Mouse (Mus musculus) layer of hippocampus, adult 11-12 months (tissue): ENCODE measurements at regions not wholly inside any gene's neighbourhood (a gene's known extent, or its start where the extent isn't known, plus 50 kb on each side); places are given as distances from the start of the nearest gene placed in this dataset.

Source experiments
- DNase-seq: peaks from one replicate; pipeline ENCODE4 v3.0.0; 2022; ENCODE audit warnings: low spot score

DNA sequence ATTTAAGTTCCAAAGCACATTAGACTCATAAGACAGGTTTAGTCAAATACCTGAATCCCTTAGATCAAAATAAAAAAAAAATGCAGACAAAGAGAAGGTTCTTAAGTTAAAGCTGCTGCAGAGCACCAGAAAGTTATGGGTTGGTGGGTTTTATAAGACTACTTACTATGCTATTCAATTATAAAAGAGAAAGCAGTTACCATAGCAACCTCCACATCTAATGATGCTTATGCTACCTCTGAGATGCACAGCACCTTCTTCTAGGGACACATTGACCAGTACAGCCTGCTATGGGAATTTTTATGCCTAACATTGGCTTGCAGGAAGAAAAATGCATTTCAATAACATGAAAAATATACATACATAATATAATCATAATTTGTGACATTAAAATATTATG is 512.1 kb upstream of the Id4 start:
- no peak for DNase-seq

DNA sequence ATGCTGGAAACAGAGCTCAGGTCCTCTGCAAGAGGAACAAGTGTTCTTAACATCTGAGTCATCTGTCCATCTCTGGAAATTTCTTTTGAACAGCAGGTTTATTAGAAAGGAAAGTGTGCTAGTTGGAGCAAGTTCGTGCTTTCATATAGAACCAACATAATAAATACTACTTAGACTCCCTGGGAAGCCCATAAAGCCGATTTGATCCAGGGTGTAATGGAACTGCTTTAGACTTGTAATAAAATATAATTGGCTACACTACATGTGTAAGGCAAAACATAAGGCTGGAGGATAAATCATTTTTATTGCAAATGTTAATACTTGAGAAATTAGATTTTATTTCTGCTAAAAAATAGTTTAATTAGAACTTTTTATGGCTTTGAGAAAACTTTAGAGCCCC is 510.0 kb upstream of the Id4 start:
- DNase-seq, result no peak

DNA sequence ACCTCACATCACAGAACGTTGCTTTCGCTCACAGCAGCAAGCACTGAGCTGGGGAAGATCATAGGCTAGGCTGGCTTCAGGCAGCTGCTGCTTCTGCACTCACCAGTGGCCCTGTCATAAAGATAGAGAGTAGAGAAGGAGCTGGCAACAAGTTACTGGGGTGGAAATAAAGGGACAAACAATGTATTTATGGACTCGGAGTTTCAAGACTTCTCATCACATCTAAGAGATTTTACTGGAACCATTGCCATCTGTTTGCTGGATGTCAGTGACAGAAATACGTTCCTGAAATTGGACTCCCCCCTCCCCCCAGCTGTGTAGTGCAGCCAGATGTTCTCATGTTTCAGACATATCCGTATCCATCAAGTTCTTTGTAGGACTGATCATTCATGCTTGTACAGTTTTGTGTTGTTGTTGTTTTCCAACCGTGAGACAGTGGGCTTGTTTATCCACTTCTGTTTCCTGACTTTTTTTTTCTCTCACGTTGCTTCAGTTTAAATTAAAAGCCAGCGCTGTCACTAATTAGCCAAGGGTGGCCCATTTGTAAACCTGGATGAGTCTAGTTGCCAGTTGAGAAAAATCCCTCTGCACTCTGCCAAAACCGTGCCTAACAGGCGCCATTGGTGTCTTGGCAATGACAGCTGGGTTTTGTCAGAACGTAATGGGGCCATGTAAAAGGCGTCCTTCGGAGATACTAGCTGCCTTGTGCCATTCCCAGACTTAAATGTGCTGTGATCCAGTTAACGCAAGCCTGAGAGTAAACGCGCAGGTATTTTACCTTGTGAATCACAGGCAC is 496.0 kb upstream of the Id4 start:
- no peak for DNase-seq

DNA sequence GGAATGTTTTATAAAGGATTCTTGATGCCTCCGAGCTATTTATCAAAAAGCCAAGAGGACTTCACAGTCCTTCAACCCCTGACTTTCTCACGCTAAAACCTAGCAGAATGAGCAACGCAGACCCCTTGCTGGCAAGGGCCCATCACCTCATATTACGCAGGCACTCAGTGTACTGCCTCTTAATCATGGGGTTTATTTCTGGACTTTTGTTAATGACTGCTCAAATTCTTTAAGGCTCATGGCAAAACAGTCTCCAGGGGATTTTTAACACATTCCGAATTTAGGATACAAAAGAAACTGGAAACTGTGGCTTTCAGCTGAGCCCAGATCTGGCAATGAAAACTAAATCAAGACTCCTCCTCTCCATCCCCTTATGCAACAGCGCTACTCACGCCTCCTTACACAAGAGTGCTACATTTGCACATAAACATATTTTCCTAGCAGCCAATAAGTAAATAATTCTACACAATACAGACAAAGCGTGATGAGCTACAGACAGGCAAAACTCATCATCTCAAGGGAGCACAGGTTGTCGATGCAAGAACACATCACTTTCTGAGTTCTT is 492.0 kb upstream of the Id4 start:
- no peak for DNase-seq

DNA sequence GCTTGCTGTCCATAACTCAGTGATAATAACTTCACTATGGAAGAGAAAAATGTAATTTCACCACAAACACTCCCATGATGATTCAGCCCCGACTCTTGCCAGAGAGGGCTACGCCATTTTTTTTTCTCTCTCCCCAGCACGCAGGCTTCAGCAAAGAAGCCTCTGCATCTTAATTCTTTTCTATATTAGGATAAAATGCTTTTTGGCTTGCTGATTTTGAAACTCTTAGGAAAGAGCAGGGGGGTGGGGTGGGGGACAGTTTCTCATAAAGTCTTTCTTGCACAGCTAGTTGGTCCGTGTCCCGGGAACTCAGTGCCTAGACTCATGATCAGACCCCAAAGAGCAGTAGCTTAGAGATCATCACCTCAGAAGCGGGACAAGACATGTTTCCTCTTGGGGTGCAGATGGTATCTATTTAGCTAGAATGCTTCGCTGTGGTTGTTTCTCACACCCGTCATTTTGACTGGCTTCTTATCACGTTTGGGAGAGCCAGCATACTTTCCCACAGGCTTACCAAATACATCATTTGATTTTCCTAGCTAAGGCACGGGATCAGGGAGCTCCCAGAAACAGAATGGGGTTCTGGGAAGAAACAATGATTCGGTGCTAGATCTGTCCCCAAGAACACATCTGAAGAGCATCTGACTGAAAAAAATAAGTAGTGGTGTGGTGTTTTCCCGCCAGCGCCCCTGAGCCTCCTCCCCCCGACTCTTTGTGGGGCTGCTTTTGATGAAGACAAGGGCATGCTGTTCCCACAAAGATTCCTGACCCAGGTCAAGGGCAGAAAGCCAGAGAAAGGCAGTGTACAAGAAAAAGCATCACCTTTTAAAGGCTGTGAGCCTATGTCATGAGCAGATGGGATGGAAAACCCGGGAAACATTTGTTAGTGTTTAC is 483.6 kb upstream of the Id4 start:
- no peak for DNase-seq

DNA sequence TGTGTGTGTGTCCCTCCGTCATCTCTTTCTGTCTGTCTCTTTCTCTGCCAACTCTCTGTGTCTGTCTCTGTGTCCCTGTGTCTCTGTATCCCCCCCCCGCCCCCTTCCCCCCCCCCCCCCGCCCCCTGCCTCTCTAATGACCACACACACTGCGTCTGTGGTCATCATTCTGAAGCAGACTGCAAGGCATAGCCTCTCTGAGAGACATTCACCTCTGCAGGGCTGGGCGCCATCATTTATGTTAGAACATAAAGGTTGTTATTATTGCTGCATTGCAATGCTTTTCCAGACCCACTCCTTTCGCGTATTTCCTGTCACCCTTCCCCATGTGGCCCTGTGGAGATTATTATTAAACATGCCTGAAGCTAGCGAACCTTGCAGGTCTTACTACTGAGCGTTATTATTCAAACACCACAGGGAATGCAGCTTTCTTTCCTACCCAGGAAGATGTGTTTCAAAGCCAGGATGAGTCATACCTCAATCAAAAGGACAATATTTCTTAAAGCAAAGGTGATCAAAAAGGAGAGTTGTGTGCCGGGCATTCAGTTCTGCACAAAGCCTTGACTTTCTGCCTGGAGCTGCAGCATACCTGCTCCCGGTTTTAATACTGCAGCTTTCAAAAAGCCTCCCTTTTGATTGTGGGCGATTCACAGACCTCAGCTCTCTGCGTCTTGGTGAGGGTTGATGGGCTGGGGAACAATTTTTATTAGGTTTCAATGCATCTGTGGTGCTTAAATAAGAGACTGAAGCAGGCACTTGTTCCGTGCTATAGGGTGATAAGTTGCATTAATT is 482.6 kb upstream of the Id4 start:
- no peak for DNase-seq

DNA sequence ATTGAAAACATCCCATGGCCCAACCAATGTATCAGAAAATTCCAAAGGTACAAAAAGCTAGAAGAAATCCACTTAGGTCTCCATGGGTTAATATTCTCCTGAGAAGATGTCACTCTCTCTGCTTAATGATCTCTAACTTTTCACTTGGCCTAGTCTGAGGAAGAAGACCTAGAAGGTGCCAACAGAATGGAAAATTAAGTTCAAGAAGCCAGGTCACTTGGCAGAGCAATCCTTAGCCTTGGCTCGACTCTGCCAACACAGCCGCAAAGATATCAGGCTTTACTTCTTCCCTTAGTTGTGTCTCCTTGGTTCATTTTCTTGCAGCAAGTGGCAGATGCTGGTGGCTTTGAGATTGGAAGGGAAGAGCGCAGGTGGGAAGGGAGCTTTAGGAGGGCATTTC is 476.6 kb upstream of the Id4 start:
- no peak for DNase-seq

DNA sequence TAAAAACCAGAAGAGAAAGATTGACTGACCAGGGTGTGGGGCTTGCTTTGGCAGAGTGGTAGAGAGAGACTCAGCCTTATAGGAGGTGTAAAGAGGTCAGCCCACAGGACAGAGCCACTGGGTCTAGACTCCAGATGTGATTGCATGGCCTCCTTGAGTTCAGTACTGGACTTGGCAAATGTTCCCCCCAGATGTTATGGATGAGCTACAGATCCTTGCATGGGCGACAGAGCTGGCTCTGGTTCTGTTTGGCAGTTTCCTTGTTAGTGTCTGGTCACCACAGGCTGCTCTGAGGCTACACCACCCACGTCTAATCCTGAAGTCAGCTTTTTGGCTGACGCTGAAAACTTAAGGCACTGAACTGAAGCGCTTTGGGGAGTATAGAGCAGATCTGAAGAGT is 463.2 kb upstream of the Id4 start:
- no peak for DNase-seq

DNA sequence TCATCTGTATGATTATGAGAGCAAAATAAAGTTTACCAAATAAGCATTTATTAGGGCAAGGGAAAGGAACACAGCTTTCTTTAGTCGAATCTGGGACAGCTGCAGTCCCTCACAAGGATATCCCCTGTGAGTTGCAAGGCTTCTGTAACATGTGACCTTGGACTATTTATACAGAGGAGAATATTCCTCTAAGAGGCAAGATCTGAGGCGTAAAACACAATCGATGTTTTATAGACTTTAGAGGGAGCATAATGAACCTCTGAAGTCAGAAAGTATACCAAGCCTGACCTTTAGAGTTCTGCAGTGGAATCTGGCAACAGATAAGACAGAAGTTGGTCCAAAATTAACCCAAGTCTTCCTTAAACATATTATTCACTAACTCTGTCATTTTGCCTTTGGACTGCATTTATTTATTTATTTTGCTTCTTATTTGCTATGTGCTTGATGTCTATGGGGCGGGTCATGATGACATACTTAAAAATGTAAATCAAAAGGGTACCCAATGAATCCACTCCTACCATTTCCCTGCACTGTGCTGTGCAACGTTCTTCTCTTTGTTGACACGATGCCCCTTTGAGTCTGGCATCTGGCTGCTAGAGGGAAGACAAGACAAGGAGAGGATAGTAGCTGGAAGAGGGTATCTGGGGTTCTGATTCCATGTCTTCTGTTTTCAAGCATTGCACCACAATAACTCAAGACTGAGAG is 449.2 kb upstream of the Id4 start:
- no peak for DNase-seq

DNA sequence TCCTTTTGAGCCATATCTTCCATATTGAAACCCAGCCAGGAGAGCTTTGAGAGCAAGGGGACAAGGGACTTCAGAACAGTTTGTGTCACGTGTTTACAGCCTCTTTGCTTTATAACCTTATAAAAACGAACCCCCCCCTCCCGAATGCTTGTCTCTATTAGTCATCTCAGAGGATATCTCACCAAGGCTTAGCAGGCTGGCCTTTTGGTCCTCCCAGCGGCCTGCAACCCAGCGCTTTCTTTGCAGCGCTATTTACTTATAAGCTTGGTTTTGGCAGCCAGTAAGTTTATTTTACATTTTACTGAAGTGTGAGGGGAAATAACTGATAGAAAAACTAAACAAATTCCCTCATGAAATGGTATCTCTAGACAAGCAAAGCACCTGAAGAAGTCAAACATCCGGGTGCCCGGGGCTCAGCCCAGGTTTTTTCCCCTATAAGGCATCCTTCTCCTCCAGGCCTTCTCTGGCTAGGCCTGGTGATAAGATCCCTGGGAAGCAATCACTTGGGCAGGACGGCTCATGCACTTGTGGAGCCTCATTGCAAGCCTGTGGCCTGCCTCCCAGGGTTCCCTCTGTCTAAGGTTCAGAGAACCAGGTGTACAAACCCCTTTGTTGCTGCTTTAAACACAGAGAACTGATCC is 442.0 kb upstream of the Id4 start:
- no peak for DNase-seq

DNA sequence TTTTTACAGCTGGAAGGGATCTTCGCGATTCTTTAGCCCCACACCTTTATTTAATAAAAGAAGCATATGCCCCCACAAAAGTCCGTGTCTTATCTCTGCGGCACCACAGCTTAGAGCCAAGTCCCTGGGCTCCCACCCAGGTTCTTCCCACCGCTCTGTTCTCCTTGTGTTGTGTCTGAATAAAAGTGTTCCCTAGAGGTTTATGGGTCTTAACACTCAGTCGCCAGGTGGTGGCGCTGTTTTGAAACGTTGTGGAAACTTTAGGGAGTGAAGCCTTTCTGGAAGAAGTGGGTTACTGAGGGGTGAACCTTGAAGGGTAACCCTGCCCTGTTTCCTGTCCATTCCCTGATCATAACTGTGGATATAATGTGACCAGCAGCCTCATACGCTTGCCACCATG is 424.5 kb upstream of the Id4 start:
- DNase-seq, result peak; percentile 18

DNA sequence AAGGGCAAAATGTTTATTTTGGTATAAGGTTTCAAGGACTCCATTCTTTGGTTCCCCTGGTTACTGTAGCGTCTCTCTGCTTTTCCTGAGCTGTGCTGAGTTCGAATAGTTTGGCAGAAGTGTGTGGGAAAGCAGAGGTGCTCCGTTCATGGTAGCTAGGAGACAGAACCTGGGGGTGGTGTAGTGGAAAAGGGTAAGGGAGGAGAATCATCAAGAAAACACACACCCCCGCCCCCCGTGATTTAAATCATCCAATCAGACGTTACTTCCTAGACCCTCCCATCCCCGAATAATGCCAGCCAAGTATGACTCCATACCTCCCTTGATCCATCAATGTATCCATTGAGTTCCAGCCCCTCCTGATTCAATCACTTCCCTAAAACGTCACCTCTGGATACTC is 418.6 kb upstream of the Id4 start:
- DNase-seq, result peak; percentile 5

DNA sequence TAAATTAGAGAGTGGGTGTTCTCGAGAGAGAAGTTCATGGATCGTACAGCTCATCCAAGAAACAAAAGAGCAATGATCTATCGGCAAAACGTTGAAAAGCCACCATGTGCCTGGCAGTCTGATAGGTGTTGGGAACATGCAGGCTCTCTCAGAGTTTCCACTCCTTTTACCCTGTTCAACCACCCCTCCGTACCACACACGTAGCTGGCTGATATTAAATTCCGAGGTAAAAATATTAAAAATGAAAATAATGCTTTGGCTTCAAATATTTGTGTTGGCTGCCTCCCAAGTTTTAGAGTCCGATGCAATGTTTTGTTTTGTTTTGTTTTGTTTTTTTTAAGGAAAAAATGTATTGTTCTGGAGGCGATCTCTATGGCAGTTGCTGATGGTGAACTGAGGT is 418.0 kb upstream of the Id4 start:
- no peak for DNase-seq

DNA sequence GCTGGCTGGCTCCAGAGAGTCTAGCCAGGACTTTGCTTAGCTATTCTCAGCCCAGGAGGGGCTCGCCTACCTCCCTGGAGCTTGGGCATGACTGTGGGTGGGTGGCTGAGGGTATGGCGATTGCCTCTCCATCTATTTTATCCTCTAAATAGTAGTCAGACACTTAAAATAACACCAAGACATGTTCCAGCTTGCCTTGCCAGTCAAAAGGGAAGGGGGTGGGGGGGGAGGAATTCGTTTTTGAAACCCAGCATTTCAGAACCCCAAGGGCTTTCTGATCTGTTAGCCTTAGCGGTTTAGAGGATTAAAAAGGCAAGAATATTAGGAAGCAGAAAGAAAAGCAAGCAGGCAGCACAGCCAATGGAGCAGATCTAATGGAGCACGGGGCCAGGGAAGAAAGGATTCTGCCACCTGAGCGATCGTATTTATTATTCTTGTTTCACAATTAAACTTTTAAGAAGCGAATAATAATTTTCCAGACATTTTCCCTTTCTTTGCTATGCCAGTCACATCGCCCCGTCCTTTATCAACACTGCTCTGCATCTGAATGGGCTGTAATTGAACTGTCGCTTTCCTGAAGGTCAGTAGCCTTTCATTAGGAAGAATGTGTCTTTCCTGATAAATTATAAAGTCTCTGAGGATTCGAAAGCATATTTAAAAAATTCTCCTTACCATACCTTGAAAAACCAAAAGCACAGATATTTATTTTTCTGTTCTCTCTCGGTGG is 417.3 kb upstream of the Id4 start:
- DNase-seq, result no peak

DNA sequence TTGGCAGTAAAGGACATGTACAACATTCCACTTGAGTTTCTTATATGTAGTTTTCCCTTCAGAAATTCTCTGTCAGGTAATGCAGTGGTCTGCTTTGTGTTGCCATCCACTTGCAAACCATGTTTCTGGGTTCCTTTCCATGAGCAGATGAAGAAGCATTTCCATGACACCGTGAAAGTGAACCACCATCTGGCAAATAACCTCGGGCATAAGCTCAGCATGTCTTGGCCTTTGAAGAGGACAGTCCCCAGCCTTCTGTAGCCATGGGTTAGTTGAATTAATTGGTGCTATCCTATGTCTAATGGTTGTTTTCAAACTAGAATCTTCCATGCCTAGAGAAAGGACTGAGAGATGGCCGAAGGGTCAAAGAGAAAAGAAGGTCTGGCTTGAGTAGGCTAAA is 414.3 kb upstream of the Id4 start:
- no peak for DNase-seq

DNA sequence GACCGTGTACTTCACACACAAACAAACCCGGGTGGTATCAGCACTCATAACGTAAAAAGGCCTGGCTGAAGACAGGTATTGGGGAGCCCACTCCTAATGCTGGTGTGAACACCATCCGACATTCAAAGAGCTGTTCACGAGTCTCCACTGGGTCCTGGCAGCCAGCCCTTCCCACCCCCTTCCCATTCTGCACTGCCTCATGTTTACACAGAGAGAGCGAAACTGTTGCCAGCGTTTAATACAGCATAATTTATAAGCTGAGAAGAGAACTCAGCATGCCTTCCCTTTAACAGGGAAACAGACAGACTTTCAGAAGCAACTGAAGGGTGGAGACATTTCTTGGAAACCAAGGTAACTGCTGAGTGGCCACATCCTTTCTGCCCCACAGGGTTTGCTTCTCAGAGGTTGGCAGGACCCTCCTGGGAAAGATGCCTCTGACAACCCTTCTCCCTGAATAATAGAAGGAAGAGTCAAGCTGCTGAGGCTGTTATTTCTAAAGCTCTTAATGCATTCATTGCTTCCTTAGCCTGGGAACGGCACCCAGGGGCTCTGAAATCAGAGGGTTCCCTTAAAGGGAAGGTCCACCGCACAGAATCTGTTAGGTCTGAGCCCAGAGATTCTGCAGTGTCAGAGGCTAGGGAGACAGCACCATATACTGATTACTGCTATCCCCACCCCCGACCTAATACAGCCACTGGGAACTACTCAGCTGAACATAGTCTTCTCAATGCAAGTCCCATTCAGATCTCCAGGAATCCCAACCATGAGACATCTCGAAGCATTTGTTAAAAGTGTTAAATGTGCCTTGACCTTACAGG is 412.4 kb upstream of the Id4 start:
- DNase-seq, result peak; percentile 50

DNA sequence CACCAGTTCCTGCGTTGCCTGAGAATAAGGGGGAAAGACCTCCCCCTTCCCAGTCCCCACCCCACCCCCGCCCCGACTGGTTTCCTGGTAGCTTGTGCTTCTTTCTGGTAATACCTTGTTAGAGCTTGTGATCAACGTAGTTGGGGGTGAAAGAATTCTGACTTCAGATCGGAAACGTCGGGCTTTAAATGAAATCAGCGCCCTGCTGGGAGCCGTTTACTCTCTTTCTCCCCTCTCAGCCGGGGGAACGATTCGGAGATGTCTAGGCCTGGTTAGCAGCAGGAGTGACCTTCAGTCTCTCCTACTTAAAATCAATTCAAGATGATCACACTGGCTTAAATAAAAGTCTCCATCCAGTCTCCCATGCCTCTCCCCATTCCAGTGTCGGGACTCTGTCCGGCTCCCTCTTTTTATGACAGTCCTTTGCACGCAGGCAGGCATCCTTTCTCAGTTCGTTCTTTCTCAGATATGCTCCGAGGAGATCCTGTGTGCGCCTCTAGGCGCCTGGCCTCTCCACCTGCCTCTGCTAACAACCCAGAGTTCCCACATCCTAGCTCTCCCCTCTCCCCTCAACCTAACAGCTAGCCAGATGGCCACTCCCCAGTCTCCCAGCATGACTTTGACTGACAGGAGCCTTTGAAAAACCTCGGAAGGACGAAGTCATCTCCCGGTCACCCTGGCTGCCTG is 405.5 kb upstream of the Id4 start:
- DNase-seq, result no peak

DNA sequence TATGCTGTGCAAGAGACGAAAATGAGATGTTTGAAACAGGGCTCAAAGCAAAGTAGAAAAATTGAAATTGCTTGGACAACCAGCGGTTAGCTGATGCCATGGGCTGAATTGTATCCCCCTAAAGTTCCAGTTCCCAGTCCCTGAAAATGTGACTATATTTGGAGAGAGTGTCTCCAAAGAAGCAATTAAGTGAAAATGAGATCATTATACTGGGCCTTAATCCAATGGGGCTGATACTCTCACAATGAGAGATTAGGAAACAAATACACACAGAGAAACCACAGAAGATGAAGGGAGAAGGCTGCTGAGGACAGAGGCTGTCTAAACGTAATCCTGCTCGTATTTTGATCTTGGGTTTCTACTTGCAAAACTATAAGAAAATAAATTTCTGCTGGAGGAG is 402.1 kb upstream of the Id4 start:
- DNase-seq, result no peak

DNA sequence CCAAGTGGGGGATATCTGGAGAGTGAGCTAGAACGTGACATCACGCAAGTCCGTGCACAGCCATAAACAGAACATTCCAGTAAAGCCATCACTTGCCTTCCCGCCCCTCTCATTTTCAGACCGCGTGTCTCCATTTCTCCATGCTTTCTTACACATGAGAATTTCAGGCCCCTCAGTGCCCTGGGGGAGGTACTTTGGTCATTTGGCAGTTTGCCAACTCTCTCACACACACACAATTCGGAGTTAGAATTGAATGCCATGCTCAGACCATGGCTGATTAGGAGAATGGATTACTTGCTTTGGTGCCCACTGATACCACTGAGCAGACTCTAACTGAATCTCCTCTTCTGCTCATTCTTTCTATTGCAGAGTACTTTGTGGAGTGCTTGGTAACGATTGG is 400.7 kb upstream of the Id4 start:
- DNase-seq, result no peak
